Mouse (Mus musculus) CD8-positive naive resting alpha-beta T cell, adult 2 months (primary cell): ENCODE data around the gene Parl.

ENCODE experiments used
- DNase-seq, 2 experiments: peaks; one replicate each; pipeline ENCODE4 v3.0.0; 2022; ENCODE audit warnings: low read depth in 2 of 2, low spot score in 2 of 2

Gene Parl

DNA sequence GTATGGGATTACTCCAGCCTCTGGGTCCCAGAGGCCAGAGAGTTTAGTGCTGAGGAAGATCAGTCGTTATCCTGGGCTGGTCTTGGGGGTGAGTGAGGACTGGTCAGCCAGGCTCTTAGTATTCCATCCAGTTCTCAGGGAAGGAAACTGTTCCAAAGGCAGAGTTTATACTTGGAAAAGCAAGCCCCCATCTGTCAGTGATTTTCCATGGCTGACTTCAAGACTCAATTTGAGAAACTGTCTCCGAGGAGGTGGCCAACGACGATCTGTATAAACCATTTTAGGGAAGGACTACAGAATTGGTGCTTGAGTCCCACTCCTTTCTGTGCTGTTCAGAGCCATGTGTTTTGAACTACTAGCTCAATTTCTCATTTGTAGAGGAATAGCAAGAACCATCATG, 63.5 kb downstream of the Parl start:
- DNase-seq, result no peak

DNA sequence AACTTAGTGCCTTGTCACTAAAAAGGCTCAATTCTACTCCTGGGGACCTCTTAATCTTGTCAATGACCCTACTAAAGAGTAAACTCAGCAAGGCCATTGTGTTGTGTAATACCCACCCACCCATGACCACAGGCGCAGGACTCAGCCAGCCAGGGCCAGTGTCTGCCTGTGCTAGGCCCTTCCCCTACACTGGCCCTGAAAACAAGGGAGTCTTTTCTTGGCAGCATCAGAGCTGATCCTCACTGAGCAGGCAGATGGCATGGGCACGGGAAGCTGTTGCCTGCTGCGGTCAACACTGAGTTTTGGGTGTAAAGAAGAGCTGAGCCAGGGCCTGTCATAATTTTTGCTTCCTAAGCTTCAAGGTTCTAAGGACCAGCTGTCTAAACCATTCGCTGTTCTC, 64.8 kb downstream of the Parl start:
- no peak for DNase-seq

DNA sequence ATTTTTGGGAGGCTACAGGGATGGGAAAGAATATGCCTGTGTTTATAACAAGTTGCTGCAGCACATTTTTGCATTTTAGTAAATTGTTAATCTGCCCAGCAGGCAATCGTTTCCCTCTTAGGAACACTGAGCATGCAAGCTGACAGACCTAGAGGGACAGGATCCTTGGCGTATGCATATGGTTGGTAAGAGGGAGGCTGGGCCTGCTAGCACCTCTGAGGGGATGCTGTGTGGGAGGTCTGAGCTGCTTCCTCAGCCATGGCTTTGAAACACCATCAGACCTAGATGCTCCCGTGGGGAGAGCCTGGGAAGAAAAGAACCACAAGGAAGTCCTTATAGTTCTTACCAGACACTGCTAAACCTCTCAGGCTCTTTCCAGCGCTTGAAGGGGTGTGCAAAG, 67.8 kb downstream of the Parl start:
- DNase-seq, result no peak
